Mouse (Mus musculus) intestine, embryonic 16.5 days (tissue): ENCODE data around the gene Grin2d. TPM values are rescaled to one million over a fixed set of nuclear protein-coding genes. Genes with fewer than 3 reads are reported as not detected.

Source experiments
- ATAC-seq: fragments of 200-750 bp; cut with Nextera tagmentation; 2 replicates; pipeline ENCODE4 v1.8.0; 2017; ENCODE audit warnings: moderate TSS enrichment, moderate library complexity
- H3K27ac ChIP-seq: fragments of 300-500 bp; sonication (generic); 2 replicates; pipeline ENCODE4 v1.5.1; 2014; ENCODE audit warnings: mild to moderate bottlenecking, low read length
- H3K27me3 ChIP-seq: fragments of 300-500 bp; sonication (generic); replicated peaks from 2 replicates; pipeline ENCODE4 v1.6.1; 2014; ENCODE audit warnings: low read length, control low read depth, mixed read lengths; ENCODE audit not compliant: control insufficient read depth, insufficient read depth
- H3K36me3 ChIP-seq: fragments of 300-500 bp; sonication (generic); 2 replicates; pipeline ENCODE4 v1.6.1; 2014; ENCODE audit warnings: low read length, control low read depth; ENCODE audit not compliant: control insufficient read depth, insufficient read depth
- H3K4me1 ChIP-seq: fragments of 300-500 bp; sonication (generic); 2 replicates; pipeline ENCODE4 v1.6.1; 2014; ENCODE audit warnings: low read length, control low read depth, mixed read lengths; ENCODE audit not compliant: control insufficient read depth, insufficient read depth
- H3K4me2 ChIP-seq: fragments of 300-500 bp; sonication (generic); 2 replicates; pipeline ENCODE4 v1.6.1; 2014; ENCODE audit warnings: low read depth, low read length, control low read depth
- H3K4me3 ChIP-seq: fragments of 300-500 bp; sonication (generic); 2 replicates; pipeline ENCODE4 v1.5.1; 2014; ENCODE audit warnings: mild to moderate bottlenecking, low read length
- H3K9ac ChIP-seq: fragments of 300-500 bp; sonication (generic); 2 replicates; pipeline ENCODE4 v1.6.1; 2014; ENCODE audit warnings: low read depth, low read length
- H3K9me3 ChIP-seq: fragments of 300-500 bp; sonication (generic); 2 replicates; pipeline ENCODE4 v1.6.1; 2016; ENCODE audit warnings: low read length, control low read depth; ENCODE audit not compliant: control insufficient read depth
- WGBS: fragments of 180-500 bp; shearing (Covaris S2); extraction: QIAGEN DNeasy Blood & Tissue Kit; methylation state at CpG from one replicate; pipeline ENCODE4 v1.1.7; 2014; 5-methylcytosine and 5-hydroxymethylcytosine counted together
- polyA plus RNA-seq: library from polyadenylated mRNA; unstranded; fragments of >200 nt; fragmentation: Nextera tagmentation; extraction: Ambion mirVana; gene quantifications from 2 replicates; pipeline ENCODE4 v1.2.1, GENCODE M21; 2015

The Grin2d gene
- polyA plus RNA-seq, 1 experiment from 2014 or later = 0.31 TPM

GRCm38 (mm10) chr7:45842950-45843744 lies 35.0 kb downstream of the Grin2d start:
- no peak overlapping the region for H3K9ac ChIP-seq
- no peak overlapping the region for H3K4me2 ChIP-seq
- H3K27me3 ChIP-seq = no peaks in the 10 kb centered on the region
- no peak for ATAC-seq
- H3K4me1 ChIP-seq = no peaks in the 10 kb centered on the region
- 89% methylated on average over 10 of the region's 10 CpGs for WGBS
- H3K9me3 ChIP-seq = no peaks in the 10 kb centered on the region
- H3K4me3 ChIP-seq = no peak overlapping the region
- no peaks in the 10 kb centered on the region for H3K36me3 ChIP-seq
- H3K27ac ChIP-seq = no peak overlapping the region

GRCm38 (mm10) chr7:45833924-45834323 lies 44.3 kb downstream of the Grin2d start:
- peak overlapping the region; percentile 47 for H3K4me2 ChIP-seq
- peaks cover 24% of the 10 kb centered on the region for H3K4me1 ChIP-seq
- no peak for ATAC-seq
- H3K4me3 ChIP-seq = peak overlapping the region; percentile 52
- no peaks in the 10 kb centered on the region for H3K9me3 ChIP-seq
- H3K27ac ChIP-seq = no peak overlapping the region
- H3K9ac ChIP-seq = peak overlapping the region; percentile 26
- H3K36me3 ChIP-seq = no peaks in the 10 kb centered on the region
- 3% methylated on average over 29 of the region's 31 CpGs for WGBS
- peaks cover 37% of the 10 kb centered on the region for H3K27me3 ChIP-seq

GRCm38 (mm10) chr7:45833148-45833790 lies 44.9 kb downstream of the Grin2d start:
- ATAC-seq = peak; percentile 16
- peaks cover 37% of the 10 kb centered on the region for H3K27me3 ChIP-seq
- peaks cover 24% of the 10 kb centered on the region for H3K4me1 ChIP-seq
- WGBS = 1% methylated on average over 80 of the region's 86 CpGs
- H3K27ac ChIP-seq = no peak overlapping the region
- peak overlapping the region; percentile 47 for H3K4me2 ChIP-seq
- H3K9me3 ChIP-seq = no peaks in the 10 kb centered on the region
- H3K36me3 ChIP-seq = peaks cover 6% of the 10 kb centered on the region; the same call in 1 of the 2 replicates
- H3K9ac ChIP-seq = peak overlapping the region; percentile 35
- H3K4me3 ChIP-seq = peak overlapping the region; percentile 52

GRCm38 (mm10) chr7:45832428-45832827 lies 45.8 kb downstream of the Grin2d start:
- Histone ChIP-seq H3K9ac (0 out of 2 replicates have a peak overlapping the region, but pooled peaks have one; percentile 35), H3K9me3 (no peaks in the 10 kb centered on the region), H3K27me3 (peaks cover 37% of the 10 kb centered on the region), H3K4me3 (peak overlapping the region; percentile 52), H3K27ac (no peak overlapping the region), H3K4me1 (peaks cover 24% of the 10 kb centered on the region), H3K36me3 (peaks cover 14% of the 10 kb centered on the region), H3K4me2 (peak overlapping the region; percentile 47)
- WGBS = 13% methylated on average over 30 of the region's 30 CpGs
- no peak for ATAC-seq

GRCm38 (mm10) chr7:45831128-45831525 lies 47.1 kb downstream of the Grin2d start:
- no peaks in the 10 kb centered on the region for H3K9me3 ChIP-seq
- peaks cover 37% of the 10 kb centered on the region for H3K27me3 ChIP-seq
- H3K9ac ChIP-seq = peak overlapping the region; percentile 81; the same call in 1 of the 2 replicates
- 25% methylated on average over 5 of the region's 5 CpGs for WGBS
- H3K36me3 ChIP-seq = peaks cover 21% of the 10 kb centered on the region
- peaks cover 24% of the 10 kb centered on the region for H3K4me1 ChIP-seq
- peak; percentile 27; the same call in 1 of the 2 replicates for ATAC-seq
- H3K27ac ChIP-seq = no peak overlapping the region
- H3K4me3 ChIP-seq = peak overlapping the region; percentile 94
- peak overlapping the region; percentile 87 for H3K4me2 ChIP-seq

GRCm38 (mm10) chr7:45830427-45831127 lies 47.6 kb downstream of the Grin2d start, which contains the start of gene Grwd1:
Gene Grwd1 (minus strand): TSS chr7:45830944.
- H3K9ac ChIP-seq = peak within 1 kb of the TSS; percentile 81
- H3K4me1 ChIP-seq = peaks cover 24% of the 10 kb centered on the region
- under 1% methylated on average over 35 of the region's 35 CpGs for WGBS
- H3K9me3 ChIP-seq = no peaks in the 10 kb centered on the region
- H3K36me3 ChIP-seq = peaks cover 26% of the 10 kb centered on the region
- peak within 1 kb of the TSS; percentile 87 for H3K4me2 ChIP-seq
- ATAC-seq = peak; percentile 91
- peak within 1 kb of the TSS; percentile 29; the same call in 1 of the 2 replicates for H3K27ac ChIP-seq
- H3K4me3 ChIP-seq = peak within 1 kb of the TSS; percentile 94
- H3K27me3 ChIP-seq = peaks cover 37% of the 10 kb centered on the region

GRCm38 (mm10) chr7:45826631-45827030 lies 51.5 kb downstream of the Grin2d start:
- Histone ChIP-seq H3K27me3 (peaks cover 2% of the 10 kb centered on the region), H3K4me2 (no peak overlapping the region), H3K4me3 (no peak overlapping the region), H3K27ac (no peak overlapping the region), H3K36me3 (peaks cover 33% of the 10 kb centered on the region), H3K4me1 (peaks cover 11% of the 10 kb centered on the region), H3K9ac (no peak overlapping the region), H3K9me3 (no peaks in the 10 kb centered on the region)
- ATAC-seq = no peak
- 89% methylated on average over 7 of the region's 7 CpGs for WGBS

GRCm38 (mm10) chr7:45824598-45824997 lies 53.6 kb downstream of the Grin2d start, which contains the start of gene Kcnj14:
Gene Kcnj14 (minus strand): TSS chr7:45824782.
- Histone ChIP-seq H3K4me1 (peaks cover 2% of the 10 kb centered on the region), H3K27ac (no peak within 1 kb of the TSS), H3K27me3 (no peaks in the 10 kb centered on the region), H3K4me3 (no peak within 1 kb of the TSS), H3K9me3 (no peaks in the 10 kb centered on the region), H3K4me2 (no peak within 1 kb of the TSS), H3K36me3 (peaks cover 33% of the 10 kb centered on the region), H3K9ac (no peak within 1 kb of the TSS)
- WGBS = 74% methylated on average over 7 of the region's 7 CpGs
- no peak for ATAC-seq

- Histone ChIP-seq H3K9me3 (no peaks in the 10 kb centered on the region), H3K4me2 (no peak overlapping the region), H3K27ac (no peak overlapping the region), H3K27me3 (no peaks in the 10 kb centered on the region), H3K4me3 (no peak overlapping the region), H3K9ac (no peak overlapping the region), H3K36me3 (peaks cover 11% of the 10 kb centered on the region), H3K4me1 (no peaks in the 10 kb centered on the region)
- ATAC-seq = no peak
Observed at GRCm38 (mm10) chr7:45820913-45821312, 57.3 kb downstream of the Grin2d start.
